24 mouse cellular contexts compared by ENCODE assay signal in the genomic region with DNA sequence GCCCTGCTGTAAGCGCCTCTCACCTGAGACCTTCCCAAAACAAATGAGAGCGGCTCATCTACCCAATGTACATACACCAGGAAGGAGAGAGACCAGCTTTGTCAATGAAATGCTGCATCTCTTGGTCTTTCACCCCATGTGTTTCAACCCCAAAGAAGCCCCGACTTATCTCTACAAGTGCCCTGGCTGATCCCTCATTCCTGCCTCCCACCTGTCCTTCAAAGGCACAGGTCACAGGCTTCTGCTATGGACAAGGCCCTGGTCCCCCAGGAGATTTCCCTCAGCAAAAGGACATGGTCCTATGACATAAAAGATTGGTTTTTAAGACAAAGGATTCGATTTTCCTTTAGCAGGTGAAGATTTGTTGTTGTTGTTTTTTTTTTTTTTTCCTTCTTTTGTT.
DNase-seq lines count a peak whose midpoint lies in the region; ATAC-seq and TF ChIP-seq lines count a peak whose summit lies in the region.
"Had no signal": no experiment of that assay in that cellular context is flagged by ENCODE, and none has a peak within 500 bp of the region (broad histone marks: within the 10 kb centered on the region; RNA-seq: fewer than 3 reads in every experiment).

No protein-coding gene starts in this region.

- H3K9ac ChIP-seq in forebrain, postnatal 0 days: no peak overlapping the region
- no peak overlapping the region for H3K9ac ChIP-seq in heart, embryonic 12.5 days
- H3K9ac ChIP-seq in midbrain, embryonic 11.5 days (ENCODE audit: low read length): no peak overlapping the region
- no peak overlapping the region for H3K9ac ChIP-seq in midbrain, embryonic 13.5 days (replicated peaks)
- H3K9ac ChIP-seq: embryonic facial prominence, embryonic 12.5 days; embryonic facial prominence, embryonic 15.5 days; heart, embryonic 15.5 days; hindbrain, embryonic 12.5 days; hindbrain, embryonic 15.5 days; intestine, embryonic 15.5 days had no signal

- H3K4me1 ChIP-seq in forebrain, embryonic 10.5 days: peaks cover 12% of the 10 kb centered on the region
- H3K4me1 ChIP-seq in forebrain, postnatal 0 days (ENCODE audit: insufficient read depth): no peaks in the 10 kb centered on the region
- H3K4me1 ChIP-seq in heart, embryonic 10.5 days: peaks cover 6% of the 10 kb centered on the region
- peaks cover 4% of the 10 kb centered on the region for H3K4me1 ChIP-seq in heart, embryonic 12.5 days (replicated peaks)
- H3K4me1 ChIP-seq in midbrain, embryonic 11.5 days (ENCODE audit: control insufficient read depth, insufficient read depth, low read length): peaks cover 6% of the 10 kb centered on the region; the same call in 1 of the 2 replicates
- H3K4me1 ChIP-seq in midbrain, embryonic 13.5 days (replicated peaks): peaks cover 25% of the 10 kb centered on the region
- H3K4me1 ChIP-seq: embryonic facial prominence, embryonic 12.5 days; embryonic facial prominence, embryonic 15.5 days; intestine, embryonic 15.5 days had no signal

- H3K27me3 ChIP-seq in forebrain, embryonic 10.5 days (ENCODE audit: poor library complexity, severe bottlenecking): no peaks in the 10 kb centered on the region
- H3K27me3 ChIP-seq in forebrain, postnatal 0 days (ENCODE audit: insufficient read depth, low read length): no peaks in the 10 kb centered on the region
- H3K27me3 ChIP-seq in heart, embryonic 10.5 days (ENCODE audit: insufficient read depth, poor library complexity, severe bottlenecking): no peaks in the 10 kb centered on the region
- 0 out of 2 replicates have a peak, but pooled peaks cover 4% of the 10 kb centered on the region for H3K27me3 ChIP-seq in heart, embryonic 12.5 days (replicated peaks)
- H3K27me3 ChIP-seq in midbrain, embryonic 11.5 days (ENCODE audit: control insufficient read depth, insufficient read depth, low read length): no peaks in the 10 kb centered on the region
- no peaks in the 10 kb centered on the region for H3K27me3 ChIP-seq in midbrain, embryonic 13.5 days
- H3K27me3 ChIP-seq: embryonic facial prominence, embryonic 12.5 days; embryonic facial prominence, embryonic 15.5 days; heart, embryonic 15.5 days; hindbrain, embryonic 12.5 days; hindbrain, embryonic 15.5 days; intestine, embryonic 15.5 days had no signal

- ATAC-seq in forebrain, postnatal 0 days: no peak
- ATAC-seq in heart, embryonic 12.5 days (ENCODE audit: insufficient number of reproducible peaks, low FRiP score): no peak
- no peak for ATAC-seq in midbrain, embryonic 11.5 days (ENCODE audit: low FRiP score)
- ATAC-seq in midbrain, embryonic 13.5 days: no peak
- ATAC-seq: forebrain, embryonic 14.5 days; intestine, embryonic 15.5 days had no signal

- 87% methylated on average over 4 of the region's 4 CpGs for WGBS in forebrain, embryonic 10.5 days
- WGBS in forebrain, postnatal 0 days: 87% methylated on average over 4 of the region's 4 CpGs
- WGBS in heart, embryonic 10.5 days: 80% methylated on average over 4 of the region's 4 CpGs
- WGBS in heart, embryonic 12.5 days: 77% methylated on average over 4 of the region's 4 CpGs
- 88% methylated on average over 4 of the region's 4 CpGs for WGBS in midbrain, embryonic 11.5 days
- 87% methylated on average over 4 of the region's 4 CpGs for WGBS in midbrain, embryonic 13.5 days

- H3K9me3 ChIP-seq in forebrain, embryonic 10.5 days: no peaks in the 10 kb centered on the region
- no peaks in the 10 kb centered on the region for H3K9me3 ChIP-seq in forebrain, postnatal 0 days (ENCODE audit: low read length)
- no peaks in the 10 kb centered on the region for H3K9me3 ChIP-seq in heart, embryonic 10.5 days
- no peaks in the 10 kb centered on the region for H3K9me3 ChIP-seq in heart, embryonic 12.5 days (replicated peaks)
- no peaks in the 10 kb centered on the region for H3K9me3 ChIP-seq in midbrain, embryonic 11.5 days (ENCODE audit: control insufficient read depth, low read length)
- no peaks in the 10 kb centered on the region for H3K9me3 ChIP-seq in midbrain, embryonic 13.5 days
- H3K9me3 ChIP-seq: embryonic facial prominence, embryonic 12.5 days; embryonic facial prominence, embryonic 15.5 days; heart, embryonic 15.5 days; hindbrain, embryonic 12.5 days; hindbrain, embryonic 15.5 days; intestine, embryonic 15.5 days had no signal

- TF ChIP-seq CTCF in forebrain, postnatal 0 days (IDR thresholded peaks at IDR 0.05; ENCODE audit: low read depth): no peak

- no peaks in the 10 kb centered on the region for H3K36me3 ChIP-seq in forebrain, embryonic 10.5 days (replicated peaks)
- no peaks in the 10 kb centered on the region for H3K36me3 ChIP-seq in forebrain, postnatal 0 days (ENCODE audit: insufficient read depth)
- H3K36me3 ChIP-seq in heart, embryonic 10.5 days: no peaks in the 10 kb centered on the region
- no peaks in the 10 kb centered on the region for H3K36me3 ChIP-seq in heart, embryonic 12.5 days
- H3K36me3 ChIP-seq in midbrain, embryonic 11.5 days (ENCODE audit: control insufficient read depth, insufficient read depth, low read length): no peaks in the 10 kb centered on the region
- H3K36me3 ChIP-seq in midbrain, embryonic 13.5 days: no peaks in the 10 kb centered on the region
- H3K36me3 ChIP-seq: embryonic facial prominence, embryonic 12.5 days; embryonic facial prominence, embryonic 15.5 days; heart, embryonic 15.5 days; hindbrain, embryonic 12.5 days; hindbrain, embryonic 15.5 days; intestine, embryonic 15.5 days had no signal

- no peak overlapping the region for H3K4me3 ChIP-seq in forebrain, embryonic 10.5 days
- no peak overlapping the region for H3K4me3 ChIP-seq in forebrain, postnatal 0 days (ENCODE audit: low read depth, low read length)
- no peak overlapping the region for H3K4me3 ChIP-seq in heart, embryonic 10.5 days
- no peak overlapping the region for H3K4me3 ChIP-seq in heart, embryonic 12.5 days
- no peak overlapping the region for H3K4me3 ChIP-seq in midbrain, embryonic 11.5 days (ENCODE audit: low read depth, low read length)
- no peak overlapping the region for H3K4me3 ChIP-seq in midbrain, embryonic 13.5 days (replicated peaks)
- H3K4me3 ChIP-seq: embryonic facial prominence, embryonic 12.5 days; embryonic facial prominence, embryonic 15.5 days; heart, adult 2 months; heart, embryonic 15.5 days; hindbrain, embryonic 12.5 days; hindbrain, embryonic 15.5 days; intestine, embryonic 15.5 days had no signal

- no peak overlapping the region for H3K4me2 ChIP-seq in forebrain, postnatal 0 days (ENCODE audit: low read depth)
- H3K4me2 ChIP-seq in heart, embryonic 12.5 days: no peak overlapping the region
- no peak overlapping the region for H3K4me2 ChIP-seq in midbrain, embryonic 11.5 days
- no peak overlapping the region for H3K4me2 ChIP-seq in midbrain, embryonic 13.5 days (replicated peaks)
- H3K4me2 ChIP-seq: embryonic facial prominence, embryonic 12.5 days; embryonic facial prominence, embryonic 15.5 days; heart, embryonic 11.5 days; heart, embryonic 15.5 days; hindbrain, embryonic 12.5 days; hindbrain, embryonic 15.5 days; intestine, embryonic 15.5 days had no signal

- no peak for DNase-seq in forebrain, embryonic 10.5 days (ENCODE audit: extremely low spot score, low spot score)
- DNase-seq in forebrain, postnatal 0 days: no peak
- peak; percentile 71 for DNase-seq in heart, embryonic 10.5 days (ENCODE audit: low spot score)
- no peak for DNase-seq in midbrain, embryonic 11.5 days (ENCODE audit: low spot score, missing footprints)
- DNase-seq: adrenal gland, postnatal 10 days; adrenal gland, postnatal 36 days; cerebellum, adult 18-20 months; cerebellum, adult 9-10 months; cerebellum, postnatal 14 days; gastrocnemius, postnatal 25 days; heart, adult 2 months; heart, postnatal 10 days; heart, postnatal 4 days; kidney, adult 11 months had no signal

- peak overlapping the region; percentile 17; the same call in 1 of the 2 replicates for H3K27ac ChIP-seq in forebrain, embryonic 10.5 days
- no peak overlapping the region for H3K27ac ChIP-seq in forebrain, postnatal 0 days (ENCODE audit: low read depth, low read length)
- no peak overlapping the region for H3K27ac ChIP-seq in heart, embryonic 10.5 days
- H3K27ac ChIP-seq in heart, embryonic 12.5 days (ENCODE audit: poor library complexity, severe bottlenecking): no peak overlapping the region
- peak overlapping the region; percentile 20; the same call in 1 of the 2 replicates for H3K27ac ChIP-seq in midbrain, embryonic 11.5 days (ENCODE audit: low read depth, low read length)
- no peak overlapping the region for H3K27ac ChIP-seq in midbrain, embryonic 13.5 days
- H3K27ac ChIP-seq: embryonic facial prominence, embryonic 12.5 days; embryonic facial prominence, embryonic 15.5 days; heart, adult 2 months; heart, embryonic 15.5 days; hindbrain, embryonic 12.5 days; hindbrain, embryonic 15.5 days; intestine, embryonic 15.5 days had no signal

Comparison
In these comparisons a context has a peak if more than half of its experiments do, and no peak if none do; other contexts are left out.
1. H3K27ac ChIP-seq: peak in forebrain, embryonic 10.5 days (single experiment) and midbrain, embryonic 11.5 days (single experiment); none in forebrain, postnatal 0 days (single experiment), heart, embryonic 10.5 days (single experiment), heart, embryonic 12.5 days (single experiment) and midbrain, embryonic 13.5 days (single experiment).